Mouse (Mus musculus): Measurements from ENCODE around the gene Spin1. TPM values are rescaled to one million over a fixed set of nuclear protein-coding genes. Genes with fewer than 3 reads are reported as not detected.

The Spin1 gene
- total and polyA plus RNA-seq, 3 experiments, result 14.2 to 33.7 (median 33.5) TPM

GRCm38 (mm10) chr13:51155178-51156013 is 54.7 kb downstream of the Spin1 start:
- no peaks in the 10 kb centered on the region for H3K36me3 ChIP-seq (ENCODE audit: control insufficient read depth, insufficient read depth, low read length)
- peak in 1 of 2 experiments; percentile 19 for DNase-seq
- 62% methylated on average over 15 of the region's 15 CpGs for WGBS
- no peaks in the 10 kb centered on the region for H3K79me2 ChIP-seq (replicated peaks; ENCODE audit: control insufficient read depth, insufficient read depth, low read length)
- no peak overlapping the region for H3K4me3 ChIP-seq
- TF ChIP-seq POLR2A (IDR thresholded peaks at IDR 0.05; ENCODE audit: insufficient read depth, low read depth, low read length), result no peak
- TF ChIP-seq CTCF (IDR thresholded peaks at IDR 0.05), result 0 out of 2 replicates have a peak, but pooled peaks have one; percentile 10
- H3K27me3 ChIP-seq (ENCODE audit: control insufficient read depth, insufficient read depth, low read length), result no peaks in the 10 kb centered on the region
- intact Hi-C loops (cut with DNase I), result no loop called here
- no peak overlapping the region for H3K27ac ChIP-seq
- H3K9ac ChIP-seq (ENCODE audit: low read depth, low read length), result no peak overlapping the region
- no peaks in the 10 kb centered on the region; the same call in 1 of the 2 replicates for H3K4me1 ChIP-seq (ENCODE audit: control insufficient read depth, insufficient read depth, low read length)

- intact Hi-C loops (cut with DNase I), result no loop called here
- Histone ChIP-seq H3K79me2 (replicated peaks; ENCODE audit: control insufficient read depth, insufficient read depth, low read length) (no peaks in the 10 kb centered on the region), H3K9ac (ENCODE audit: low read depth, low read length) (no peak overlapping the region), H3K36me3 (ENCODE audit: control insufficient read depth, insufficient read depth, low read length) (no peaks in the 10 kb centered on the region), H3K4me1 (ENCODE audit: control insufficient read depth, insufficient read depth, low read length) (no peaks in the 10 kb centered on the region; the same call in 1 of the 2 replicates), H3K27ac (no peak overlapping the region), H3K27me3 (ENCODE audit: control insufficient read depth, insufficient read depth, low read length) (no peaks in the 10 kb centered on the region), H3K4me3 (no peak overlapping the region)
- WGBS, result 76% methylated on average over 6 of the region's 6 CpGs
- no peak for DNase-seq
- TF ChIP-seq EP300 (IDR thresholded peaks at IDR 0.05; ENCODE audit: insufficient read depth, low read depth, low read length), result no peak
- TF ChIP-seq POLR2A (IDR thresholded peaks at IDR 0.05; ENCODE audit: insufficient read depth, low read depth, low read length), result no peak
- no peak for TF ChIP-seq CTCF (IDR thresholded peaks at IDR 0.05)
Observed at GRCm38 (mm10) chr13:51156014-51156386, 55.3 kb downstream of the Spin1 start.

GRCm38 (mm10) chr13:51157291-51157690 is 56.6 kb downstream of the Spin1 start:
- H3K9ac ChIP-seq (ENCODE audit: low read depth, low read length), result no peak overlapping the region
- TF ChIP-seq CTCF (IDR thresholded peaks at IDR 0.05) (no peak), POLR2A (IDR thresholded peaks at IDR 0.05; ENCODE audit: insufficient read depth, low read depth, low read length) (no peak), EP300 (IDR thresholded peaks at IDR 0.05; ENCODE audit: insufficient read depth, low read depth, low read length) (no peak)
- H3K27ac ChIP-seq, result no peak overlapping the region
- no peak for DNase-seq
- H3K79me2 ChIP-seq (replicated peaks; ENCODE audit: control insufficient read depth, insufficient read depth, low read length), result no peaks in the 10 kb centered on the region
- H3K27me3 ChIP-seq (ENCODE audit: control insufficient read depth, insufficient read depth, low read length), result no peaks in the 10 kb centered on the region
- no peak overlapping the region for H3K4me3 ChIP-seq
- H3K36me3 ChIP-seq (ENCODE audit: control insufficient read depth, insufficient read depth, low read length), result no peaks in the 10 kb centered on the region
- intact Hi-C loops (cut with DNase I), result no loop called here
- H3K4me1 ChIP-seq (ENCODE audit: control insufficient read depth, insufficient read depth, low read length), result no peaks in the 10 kb centered on the region; the same call in 1 of the 2 replicates
- WGBS, result 45% methylated on average over 3 of the region's 3 CpGs

GRCm38 (mm10) chr13:51161672-51162071 is 61.0 kb downstream of the Spin1 start:
- intact Hi-C loops (cut with DNase I), result no loop called here
- no peak for TF ChIP-seq EP300 (IDR thresholded peaks at IDR 0.05; ENCODE audit: insufficient read depth, low read depth, low read length)
- no peak for TF ChIP-seq POLR2A (IDR thresholded peaks at IDR 0.05; ENCODE audit: insufficient read depth, low read depth, low read length)
- TF ChIP-seq CTCF (IDR thresholded peaks at IDR 0.05), result no peak
- Histone ChIP-seq H3K9ac (ENCODE audit: low read depth, low read length) (no peak overlapping the region), H3K79me2 (replicated peaks; ENCODE audit: control insufficient read depth, insufficient read depth, low read length) (no peaks in the 10 kb centered on the region), H3K36me3 (ENCODE audit: control insufficient read depth, insufficient read depth, low read length) (no peaks in the 10 kb centered on the region), H3K27ac (no peak overlapping the region), H3K4me3 (no peak overlapping the region), H3K4me1 (ENCODE audit: control insufficient read depth, insufficient read depth, low read length) (no peaks in the 10 kb centered on the region), H3K27me3 (ENCODE audit: control insufficient read depth, insufficient read depth, low read length) (no peaks in the 10 kb centered on the region)
- WGBS, result 73% methylated on average over 2 of the region's 2 CpGs
- no peak for DNase-seq

GRCm38 (mm10) chr13:51162246-51162645 is 61.6 kb downstream of the Spin1 start:
- H3K27me3 ChIP-seq (ENCODE audit: control insufficient read depth, insufficient read depth, low read length), result no peaks in the 10 kb centered on the region
- no peaks in the 10 kb centered on the region for H3K36me3 ChIP-seq (ENCODE audit: control insufficient read depth, insufficient read depth, low read length)
- WGBS, result 67% methylated on average over 6 of the region's 6 CpGs
- no peak overlapping the region for H3K9ac ChIP-seq (ENCODE audit: low read depth, low read length)
- H3K27ac ChIP-seq, result no peak overlapping the region
- TF ChIP-seq POLR2A (IDR thresholded peaks at IDR 0.05; ENCODE audit: insufficient read depth, low read depth, low read length) (no peak), EP300 (IDR thresholded peaks at IDR 0.05; ENCODE audit: insufficient read depth, low read depth, low read length) (no peak), CTCF (IDR thresholded peaks at IDR 0.05) (no peak)
- intact Hi-C loops (cut with DNase I), result no loop called here
- H3K79me2 ChIP-seq (replicated peaks; ENCODE audit: control insufficient read depth, insufficient read depth, low read length), result no peaks in the 10 kb centered on the region
- H3K4me1 ChIP-seq (ENCODE audit: control insufficient read depth, insufficient read depth, low read length), result no peaks in the 10 kb centered on the region
- H3K4me3 ChIP-seq, result no peak overlapping the region
- no peak for DNase-seq

GRCm38 (mm10) chr13:51166711-51167110 is 66.0 kb downstream of the Spin1 start:
- H3K27me3 ChIP-seq (ENCODE audit: control insufficient read depth, insufficient read depth, low read length), result no peaks in the 10 kb centered on the region; the same call in 1 of the 2 replicates
- H3K36me3 ChIP-seq (ENCODE audit: control insufficient read depth, insufficient read depth, low read length), result no peaks in the 10 kb centered on the region
- H3K27ac ChIP-seq, result no peak overlapping the region
- H3K4me1 ChIP-seq (ENCODE audit: control insufficient read depth, insufficient read depth, low read length), result no peaks in the 10 kb centered on the region
- H3K9ac ChIP-seq (ENCODE audit: low read depth, low read length), result no peak overlapping the region
- no peak for DNase-seq
- no peak for TF ChIP-seq CTCF (IDR thresholded peaks at IDR 0.05)
- TF ChIP-seq EP300 (IDR thresholded peaks at IDR 0.05; ENCODE audit: insufficient read depth, low read depth, low read length), result no peak
- TF ChIP-seq POLR2A (IDR thresholded peaks at IDR 0.05; ENCODE audit: insufficient read depth, low read depth, low read length), result no peak
- no peak overlapping the region for H3K4me3 ChIP-seq
- intact Hi-C loops (cut with DNase I), result no loop called here
- H3K79me2 ChIP-seq (replicated peaks; ENCODE audit: control insufficient read depth, insufficient read depth, low read length), result no peaks in the 10 kb centered on the region
- WGBS, result 58% methylated on average over 11 of the region's 11 CpGs
